Mouse (Mus musculus) hindbrain, postnatal 0 days (tissue): ENCODE data around the gene Ift27. TPM values are rescaled to one million over a fixed set of nuclear protein-coding genes. Genes with fewer than 3 reads are reported as not detected.
A peak's percentile ranks its signal among the peaks of the same experiment; 100 is the strongest.

Experiments
- ATAC-seq: fragments of 200-750 bp; cut with Nextera tagmentation; 2 replicates; pipeline ENCODE4 v1.8.0; 2017; ENCODE audit warnings: mild to moderate bottlenecking, moderate TSS enrichment, moderate library complexity
- DNase-seq: peaks from one replicate; pipeline ENCODE4 v3.0.0-alpha.2; 2015; ENCODE audit warnings: low spot score
- H3K27ac ChIP-seq: fragments of 300-500 bp; sonication (generic); 2 replicates; pipeline ENCODE4 v1.5.1; 2014; ENCODE audit warnings: mild to moderate bottlenecking
- H3K27me3 ChIP-seq: fragments of 300-500 bp; sonication (generic); 2 replicates; pipeline ENCODE4 v1.6.1; 2014; ENCODE audit warnings: low read length, mixed read lengths; ENCODE audit not compliant: insufficient read depth
- H3K36me3 ChIP-seq: fragments of 300-500 bp; sonication (generic); 2 replicates; pipeline ENCODE4 v1.6.1; 2014; ENCODE audit warnings: low read length, mixed read lengths; ENCODE audit not compliant: insufficient read depth
- H3K4me1 ChIP-seq: fragments of 300-500 bp; sonication (generic); 2 replicates; pipeline ENCODE4 v1.6.1; 2014; ENCODE audit warnings: antibody characterized with exemption, low read length, mixed read lengths; ENCODE audit not compliant: insufficient read depth
- H3K4me2 ChIP-seq: fragments of 300-500 bp; sonication (generic); 2 replicates; pipeline ENCODE4 v1.6.1; 2014; ENCODE audit warnings: low read depth, mild to moderate bottlenecking, low read length, moderate library complexity, mixed read lengths
- H3K4me3 ChIP-seq: fragments of 300-500 bp; sonication (generic); 2 replicates; pipeline ENCODE4 v1.5.1; 2014; ENCODE audit warnings: low read length
- H3K9ac ChIP-seq: fragments of 300-500 bp; sonication (generic); replicated peaks from 2 replicates; pipeline ENCODE4 v1.6.1; 2014; ENCODE audit warnings: mild to moderate bottlenecking, low read length, moderate library complexity, mixed read lengths
- H3K9me3 ChIP-seq: fragments of 300-500 bp; sonication (generic); 2 replicates; pipeline ENCODE4 v1.6.1; 2016; ENCODE audit warnings: low read length, mixed read lengths
- CTCF ChIP-seq: IDR thresholded peaks from 2 replicates; pipeline ENCODE4 v1.5.1; 2016; ENCODE audit warnings: antibody characterized with exemption, control low read depth, low read depth
- WGBS: fragments of 180-500 bp; shearing (Covaris S2); extraction: QIAGEN DNeasy Blood & Tissue Kit; methylation state at CpG from one replicate; pipeline ENCODE4 v1.1.7; 2014; 5-methylcytosine and 5-hydroxymethylcytosine counted together
- polyA plus RNA-seq: library from polyadenylated mRNA; unstranded; fragments of >200 nt; fragmentation: Nextera tagmentation; extraction: Ambion mirVana; gene quantifications from 2 replicates; pipeline ENCODE4 v1.2.1, GENCODE M21; 2015
- total RNA-seq: library from RNA; depleted of rRNA; stranded (reverse); fragments of >200 nt; gene quantifications from 2 replicates; pipeline ENCODE4 v1.2.3, GENCODE M21; 2014

The Ift27 gene
- total and polyA plus RNA-seq, 2 experiments from 2014 or later: 38.5 to 122 TPM

DNA sequence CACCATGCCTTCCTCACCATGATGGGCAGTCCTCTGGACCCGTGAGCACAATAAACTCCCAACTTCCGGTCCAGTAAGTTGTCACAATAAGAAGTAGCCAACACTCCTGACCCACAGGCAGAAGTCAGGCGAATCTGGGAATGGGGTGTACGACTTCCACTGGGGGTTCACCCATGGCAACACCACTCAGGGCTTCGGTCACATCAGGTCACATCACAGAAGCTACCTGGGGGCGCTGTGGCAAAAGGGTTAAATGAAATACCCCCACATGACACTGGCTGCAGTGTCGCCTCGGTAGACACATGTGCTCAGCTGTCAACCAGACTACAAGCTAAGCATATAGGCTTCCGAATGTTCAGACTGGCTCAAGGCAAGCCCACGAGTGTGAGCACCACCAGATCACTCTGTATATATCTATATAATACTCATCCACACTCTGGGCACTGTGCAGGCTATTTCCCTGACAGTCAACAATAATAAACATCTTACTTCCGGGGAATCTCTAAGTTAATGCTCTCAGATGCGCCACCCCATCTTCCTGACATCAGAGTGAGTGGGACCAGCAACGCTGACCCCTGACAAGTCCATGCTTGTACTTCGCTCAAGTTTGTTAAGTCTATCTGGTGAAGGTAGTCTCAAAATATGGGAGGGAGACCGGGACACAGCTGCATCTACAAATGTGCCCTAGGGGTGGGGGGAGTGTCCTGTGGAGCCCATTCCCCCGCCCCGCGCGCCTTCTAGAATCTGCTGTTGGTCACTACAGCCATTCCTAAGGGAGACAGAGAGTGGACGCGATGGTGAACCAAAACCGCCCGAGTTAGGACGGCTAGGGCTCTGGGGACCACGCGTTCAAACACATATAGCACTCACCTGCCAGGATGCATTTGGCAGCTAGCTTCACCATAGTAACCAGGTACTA, 749 bp downstream of the Ift27 start:
- Histone ChIP-seq H3K27me3 (no peaks in the 10 kb centered on the region), H3K9ac (peak overlapping the region; percentile 71), H3K4me3 (peak overlapping the region; percentile 72), H3K4me2 (peak overlapping the region; percentile 98), H3K36me3 (no peaks in the 10 kb centered on the region), H3K9me3 (no peaks in the 10 kb centered on the region), H3K27ac (peak overlapping the region; percentile 68; the same call in 1 of the 2 replicates), H3K4me1 (peaks cover 20% of the 10 kb centered on the region)
- no peak for TF ChIP-seq CTCF
- DNase-seq (peak; percentile 24), ATAC-seq (no peak)
- 21% methylated on average over 26 of the region's 26 CpGs for WGBS

DNA sequence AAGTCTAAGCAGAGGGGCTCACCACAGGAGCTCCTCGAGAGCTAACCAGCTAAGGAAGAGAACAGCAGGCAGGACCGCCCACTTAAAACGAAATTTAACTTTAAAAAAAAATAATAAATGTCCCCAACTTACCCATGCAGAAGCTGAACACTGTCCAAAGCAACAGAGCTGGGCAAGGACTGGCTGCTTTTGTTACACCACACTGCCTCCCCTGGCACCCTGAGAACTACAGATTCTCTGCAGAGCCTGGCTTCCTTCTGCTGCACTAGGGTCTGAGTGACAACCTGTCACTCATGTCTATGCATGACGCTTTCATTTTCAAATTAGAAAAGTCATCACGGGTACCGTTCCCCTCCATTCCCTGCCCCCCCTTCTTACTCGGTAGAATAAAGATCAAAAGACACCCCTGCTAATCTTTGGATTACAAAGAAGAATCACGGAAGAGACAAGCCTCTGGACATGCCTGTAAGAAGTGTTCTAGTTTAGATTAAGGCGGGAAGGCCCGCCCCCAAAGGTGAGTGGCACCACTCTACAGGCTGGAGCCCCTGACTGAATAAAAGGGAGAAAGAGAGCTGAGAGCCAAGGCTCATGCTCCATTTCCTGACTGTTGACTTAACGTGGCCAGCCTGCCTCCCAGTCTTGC, 1.5 kb downstream of the Ift27 start:
- ATAC-seq: no peak
- 50% methylated on average over 11 of the region's 11 CpGs for WGBS

DNA sequence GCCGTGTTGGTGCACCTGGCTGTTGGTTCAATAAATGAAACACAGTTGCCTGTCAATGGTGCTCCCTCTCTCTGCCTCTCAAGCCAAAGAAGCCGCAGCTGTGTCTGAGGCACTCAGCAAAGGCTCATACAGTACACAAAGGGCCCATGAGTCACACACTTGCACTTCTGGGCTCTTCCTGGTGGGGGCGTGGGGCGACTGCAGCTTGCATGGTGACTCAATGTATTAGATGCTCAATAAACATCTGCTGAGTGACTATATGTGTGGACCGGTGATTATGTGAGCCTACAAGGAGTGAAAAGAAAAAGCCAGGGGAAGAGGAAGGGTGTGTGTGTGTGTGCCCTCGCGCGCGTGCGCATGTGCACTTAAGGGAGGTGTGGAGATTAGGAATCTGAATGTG, 2.3 kb downstream of the Ift27 start:
- TF ChIP-seq CTCF: 0 out of 2 replicates have a peak, but pooled peaks have one; percentile 9
- no peak overlapping the region for H3K9ac ChIP-seq
- WGBS: 91% methylated on average over 10 of the region's 10 CpGs
- no peak overlapping the region for H3K27ac ChIP-seq
- H3K4me2 ChIP-seq: no peak overlapping the region; the same call in 1 of the 2 replicates
- no peaks in the 10 kb centered on the region for H3K9me3 ChIP-seq
- H3K27me3 ChIP-seq: no peaks in the 10 kb centered on the region
- DNase-seq (no peak), ATAC-seq (no peak)
- H3K4me3 ChIP-seq: no peak overlapping the region
- H3K4me1 ChIP-seq: peaks cover 20% of the 10 kb centered on the region
- H3K36me3 ChIP-seq: no peaks in the 10 kb centered on the region

More for the DNA sequence above, 1.5 kb downstream of the Ift27 start:
- Histone ChIP-seq H3K36me3 (no peaks in the 10 kb centered on the region), H3K27ac (no peak overlapping the region), H3K27me3 (no peaks in the 10 kb centered on the region), H3K4me1 (peaks cover 20% of the 10 kb centered on the region), H3K9ac (0 out of 2 replicates have a peak overlapping the region, but pooled peaks have one; percentile 71), H3K4me2 (peak overlapping the region; percentile 98), H3K4me3 (no peak overlapping the region), H3K9me3 (no peaks in the 10 kb centered on the region)
- peak; percentile 59 for TF ChIP-seq CTCF
- peak; percentile 58 for DNase-seq

DNA sequence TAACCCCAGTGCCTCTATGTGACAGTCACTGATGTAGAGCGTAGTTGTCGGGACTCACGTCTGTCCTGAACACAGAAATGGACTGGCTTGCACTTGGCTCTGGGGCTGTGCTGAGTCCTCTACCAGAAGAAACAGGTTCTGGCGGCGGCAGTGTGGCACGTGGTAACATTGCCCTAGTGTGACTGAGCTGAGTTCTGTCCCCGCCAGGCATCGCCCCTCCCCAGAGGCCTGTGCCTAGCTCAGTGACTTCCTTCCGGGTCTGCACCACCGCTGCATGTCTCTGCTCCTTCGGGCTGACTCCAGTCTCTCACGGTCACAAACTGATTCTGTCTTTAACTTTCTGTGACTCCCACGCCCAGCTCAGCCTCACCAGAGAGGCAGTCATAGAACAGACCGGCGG, 3.2 kb downstream of the Ift27 start:
- TF ChIP-seq CTCF: no peak
- no peak overlapping the region for H3K27ac ChIP-seq
- no peak overlapping the region for H3K4me3 ChIP-seq
- DNase-seq (no peak), ATAC-seq (no peak)
- H3K9ac ChIP-seq: no peak overlapping the region
- no peaks in the 10 kb centered on the region for H3K36me3 ChIP-seq
- WGBS: 91% methylated on average over 15 of the region's 15 CpGs
- H3K9me3 ChIP-seq: no peaks in the 10 kb centered on the region
- no peak overlapping the region for H3K4me2 ChIP-seq
- no peaks in the 10 kb centered on the region for H3K27me3 ChIP-seq
- peaks cover 20% of the 10 kb centered on the region for H3K4me1 ChIP-seq

DNA sequence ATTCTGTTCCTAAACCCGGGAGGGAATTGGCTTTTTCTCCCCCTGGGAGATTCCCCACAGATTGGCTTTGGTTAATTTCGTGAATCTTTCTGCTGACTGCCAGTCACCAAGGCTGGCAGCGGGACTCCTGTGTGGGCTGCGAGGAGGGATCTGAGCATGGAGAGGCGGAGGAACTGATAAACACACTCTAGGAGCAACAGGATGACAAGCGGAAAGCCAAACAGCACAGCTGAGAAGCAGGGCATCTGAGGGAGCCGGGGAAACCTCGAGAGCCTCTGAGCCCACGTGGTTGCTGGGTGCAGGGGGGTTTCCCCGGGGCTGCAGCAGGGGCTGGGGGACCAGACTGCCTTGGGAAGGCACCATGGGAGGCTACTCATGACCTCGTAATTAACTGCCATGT, 4.3 kb downstream of the Ift27 start:
- no peak for TF ChIP-seq CTCF
- DNase-seq (no peak), ATAC-seq (no peak)
- H3K9me3 ChIP-seq: no peaks in the 10 kb centered on the region
- H3K36me3 ChIP-seq: no peaks in the 10 kb centered on the region
- H3K27me3 ChIP-seq: no peaks in the 10 kb centered on the region
- no peak overlapping the region for H3K9ac ChIP-seq
- H3K4me1 ChIP-seq: peaks cover 14% of the 10 kb centered on the region
- H3K27ac ChIP-seq: no peak overlapping the region
- 77% methylated on average over 11 of the region's 11 CpGs for WGBS
- H3K4me3 ChIP-seq: no peak overlapping the region
- H3K4me2 ChIP-seq: no peak overlapping the region

DNA sequence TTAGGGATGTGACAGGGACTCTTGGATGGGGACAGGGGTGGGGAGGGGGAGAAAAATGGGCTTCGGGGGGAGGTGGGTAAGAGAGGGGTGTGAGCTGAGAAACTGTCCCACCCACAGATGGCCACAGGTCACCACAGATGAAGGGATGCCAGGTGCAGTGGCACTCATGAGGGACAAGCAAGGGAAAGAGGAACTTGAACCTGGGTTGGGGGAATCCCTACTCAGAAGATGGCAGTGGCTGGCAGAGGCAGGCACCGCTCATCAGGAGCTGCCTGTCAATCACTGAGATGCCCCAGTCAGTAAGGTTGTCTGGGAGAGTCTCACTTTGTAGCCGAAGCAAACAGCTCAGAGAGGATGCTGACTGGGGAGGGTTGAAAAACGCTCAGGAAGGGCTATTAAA, 8.6 kb downstream of the Ift27 start:
- Histone ChIP-seq H3K27ac (no peak overlapping the region), H3K27me3 (no peaks in the 10 kb centered on the region), H3K4me3 (no peak overlapping the region), H3K4me1 (no peaks in the 10 kb centered on the region), H3K9ac (no peak overlapping the region), H3K4me2 (no peak overlapping the region), H3K9me3 (no peaks in the 10 kb centered on the region), H3K36me3 (no peaks in the 10 kb centered on the region; the same call in 1 of the 2 replicates)
- DNase-seq: no peak
- ATAC-seq: no peak
- WGBS: 83% methylated on average over 4 of the region's 4 CpGs
- no peak for TF ChIP-seq CTCF
